In genomic region chr11:110196561-110197306, GRCm38 (mm10) we compare ENCODE assay signal across 23 mouse cellular contexts. TPM values are rescaled to one million over a fixed set of nuclear protein-coding genes. Genes with fewer than 3 reads are reported as not detected.
A peak's percentile ranks its signal among the peaks of the same experiment; 100 is the strongest.
DNase-seq lines count a peak whose midpoint lies in the region; ATAC-seq and TF ChIP-seq lines count a peak whose summit lies in the region.
"Had no signal": no experiment of that assay in that cellular context is flagged by ENCODE, and none has a peak within 500 bp of the region (broad histone marks: within the 10 kb centered on the region; RNA-seq: fewer than 3 reads in every experiment).

No protein-coding gene starts in this region.

- peak; percentile 80 for ATAC-seq in lung, embryonic 14.5 days (ENCODE audit: insufficient read depth)
- peak; percentile 90; the same call in 1 of the 2 replicates for ATAC-seq in lung, embryonic 15.5 days (ENCODE audit: borderline replicate concordance, extremely low read depth, low FRiP score, low TSS enrichment)
- peak; percentile 90 for ATAC-seq in lung, embryonic 16.5 days (ENCODE audit: low read depth)
- no peak for ATAC-seq in lung, postnatal 0 days
- ATAC-seq: activated CD4-positive, CD25-positive, alpha-beta regulatory T cell, adult 4 months; CD4-positive, CD25-positive, alpha-beta regulatory T cell, adult 4 months; Patski had no signal

- TF ChIP-seq POLR2A in lung, adult 2 months (IDR thresholded peaks at IDR 0.05; ENCODE audit: borderline replicate concordance, extremely low read depth, low read depth, low read length): no peak

- no peak for TF ChIP-seq CTCF in lung, embryonic 14.5 days (IDR thresholded peaks at IDR 0.05; ENCODE audit: low read depth)
- TF ChIP-seq CTCF in lung, postnatal 0 days (IDR thresholded peaks at IDR 0.05): no peak
- no peak for TF ChIP-seq CTCF in lung, adult 2 months (IDR thresholded peaks at IDR 0.05; ENCODE audit: insufficient read depth, low read length)

- DNase-seq in lung, embryonic 14.5 days: peak; percentile 80
- DNase-seq in lung, postnatal 14 days: no peak
- no peak for DNase-seq in lung, postnatal 10 days
- no peak for DNase-seq in lung, adult 18-20 months
- peak; percentile 48 for DNase-seq in lung, postnatal 0 days (ENCODE audit: low spot score)
- no peak for DNase-seq in lung, adult 2 months
- DNase-seq: adrenal gland, adult 2 months; adrenal gland, adult 8-10 months; adrenal gland, postnatal 10 days; adrenal gland, postnatal 14 days; adrenal gland, postnatal 25 days; adrenal gland, postnatal 36 days; B cell, adult 2 months; cerebellum, adult 11 months; cerebellum, adult 11-12 months had no signal

- H3K9me3 ChIP-seq in lung, embryonic 14.5 days (ENCODE audit: low read depth, low read length): no peaks in the 10 kb centered on the region
- no peaks in the 10 kb centered on the region for H3K9me3 ChIP-seq in lung, embryonic 15.5 days
- no peaks in the 10 kb centered on the region; the same call in 1 of the 2 replicates for H3K9me3 ChIP-seq in lung, embryonic 16.5 days (ENCODE audit: control insufficient read depth, low read length)
- H3K9me3 ChIP-seq in lung, postnatal 0 days (ENCODE audit: low read length): no peaks in the 10 kb centered on the region

- H3K4me1 ChIP-seq in lung, embryonic 14.5 days (ENCODE audit: insufficient read depth): no peaks in the 10 kb centered on the region
- 0 out of 2 replicates have a peak, but pooled peaks cover 4% of the 10 kb centered on the region for H3K4me1 ChIP-seq in lung, embryonic 15.5 days
- H3K4me1 ChIP-seq in lung, embryonic 16.5 days (replicated peaks; ENCODE audit: control insufficient read depth, insufficient read depth, low read length): peaks cover 3% of the 10 kb centered on the region; the same call in 1 of the 2 replicates
- H3K4me1 ChIP-seq in lung, postnatal 0 days (ENCODE audit: insufficient read depth, low read depth, low read length): no peaks in the 10 kb centered on the region
- no peaks in the 10 kb centered on the region for H3K4me1 ChIP-seq in lung, adult 2 months (ENCODE audit: control insufficient read depth, insufficient read depth, low read length)

- no peak for TF ChIP-seq EP300 in lung, postnatal 0 days (IDR thresholded peaks at IDR 0.05)

- H3K27ac ChIP-seq in lung, embryonic 14.5 days (ENCODE audit: low read depth): 0 out of 2 replicates have a peak overlapping the region, but pooled peaks have one; percentile 4
- H3K27ac ChIP-seq in lung, embryonic 15.5 days: peak overlapping the region; percentile 41
- H3K27ac ChIP-seq in lung, embryonic 16.5 days (ENCODE audit: low read length): peak overlapping the region; percentile 55
- no peak overlapping the region for H3K27ac ChIP-seq in lung, postnatal 0 days (ENCODE audit: low read length)

- H3K4me2 ChIP-seq in lung, embryonic 14.5 days: no peak overlapping the region
- no peak overlapping the region for H3K4me2 ChIP-seq in lung, embryonic 15.5 days
- no peak overlapping the region for H3K4me2 ChIP-seq in lung, embryonic 16.5 days (ENCODE audit: low read depth, low read length)
- no peak overlapping the region for H3K4me2 ChIP-seq in lung, postnatal 0 days (replicated peaks; ENCODE audit: low read depth, low read length)

- H3K9ac ChIP-seq in lung, embryonic 14.5 days: no peak overlapping the region
- H3K9ac ChIP-seq in lung, embryonic 15.5 days: no peak overlapping the region
- no peak overlapping the region for H3K9ac ChIP-seq in lung, embryonic 16.5 days (ENCODE audit: low read length)
- H3K9ac ChIP-seq in lung, postnatal 0 days (replicated peaks; ENCODE audit: low read depth): no peak overlapping the region

- 56% methylated on average over 8 of the region's 8 CpGs for WGBS in lung, embryonic 14.5 days
- 49% methylated on average over 8 of the region's 8 CpGs for WGBS in lung, embryonic 15.5 days
- 48% methylated on average over 8 of the region's 8 CpGs for WGBS in lung, embryonic 16.5 days
- 50% methylated on average over 8 of the region's 8 CpGs for WGBS in lung, postnatal 0 days
- 67% methylated on average over 8 of the region's 8 CpGs for WGBS in lung, adult 2 months

- H3K4me3 ChIP-seq in lung, embryonic 14.5 days (ENCODE audit: low read depth, low read length): no peak overlapping the region
- H3K4me3 ChIP-seq in lung, embryonic 15.5 days: no peak overlapping the region
- no peak overlapping the region for H3K4me3 ChIP-seq in lung, embryonic 16.5 days (ENCODE audit: low read length)
- H3K4me3 ChIP-seq in lung, postnatal 0 days (ENCODE audit: low read depth, low read length): no peak overlapping the region
- no peak overlapping the region for H3K4me3 ChIP-seq in lung, adult 2 months (replicated peaks; ENCODE audit: extremely low read depth, low read depth, low read length)

- no peaks in the 10 kb centered on the region for H3K36me3 ChIP-seq in lung, embryonic 14.5 days (ENCODE audit: insufficient read depth)
- no peaks in the 10 kb centered on the region for H3K36me3 ChIP-seq in lung, embryonic 15.5 days
- no peaks in the 10 kb centered on the region for H3K36me3 ChIP-seq in lung, embryonic 16.5 days (ENCODE audit: control insufficient read depth, insufficient read depth, low read length)
- H3K36me3 ChIP-seq in lung, postnatal 0 days (ENCODE audit: insufficient read depth, low read length): no peaks in the 10 kb centered on the region
- H3K36me3 ChIP-seq: G1E had no signal

- no peaks in the 10 kb centered on the region for H3K27me3 ChIP-seq in lung, embryonic 14.5 days (ENCODE audit: insufficient read depth, low read length)
- H3K27me3 ChIP-seq in lung, embryonic 15.5 days: no peaks in the 10 kb centered on the region
- no peaks in the 10 kb centered on the region for H3K27me3 ChIP-seq in lung, embryonic 16.5 days (ENCODE audit: control insufficient read depth, insufficient read depth, low read depth, low read length)
- no peaks in the 10 kb centered on the region for H3K27me3 ChIP-seq in lung, postnatal 0 days (replicated peaks; ENCODE audit: insufficient read depth, low read length)
- H3K27me3 ChIP-seq: CH12.LX had no signal

RNA-seq across cellular contexts. Expression of gene Abca9, which starts 28.7 kb away (rescaled TPM):
- polyA plus RNA-seq in lung, embryonic 14.5 days (2014; fragmentation: Nextera tagmentation; extraction: Ambion mirVana): 6.3 and 6.8 TPM in 2 replicates
- 5.1 and 5.6 TPM in 2 replicates for polyA plus RNA-seq in lung, embryonic 15.5 days (2015; fragmentation: Nextera tagmentation; extraction: Ambion mirVana)
- polyA plus RNA-seq in lung, embryonic 16.5 days (2015; fragmentation: Nextera tagmentation; extraction: Ambion mirVana): 6.1 and 6.4 TPM in 2 replicates
- 0.93 and 1.3 TPM in 2 replicates for polyA plus RNA-seq in lung, postnatal 0 days (2015; fragmentation: Nextera tagmentation; extraction: Ambion mirVana)
- polyA plus RNA-seq in lung, adult 2 months (2012; rRNA removed): 1.3 and 2.2 TPM in 2 replicates
- polyA plus RNA-seq: activated CD4-positive, CD25-positive, alpha-beta regulatory T cell, adult 4 months; C2C12; CD4-positive, CD25-positive, alpha-beta regulatory T cell, adult 4 months; G1E had no signal

RNA-seq across cellular contexts. Expression of gene Abca6, which starts 54.8 kb away (rescaled TPM):
- polyA plus RNA-seq in lung, embryonic 14.5 days (2014; fragmentation: Nextera tagmentation; extraction: Ambion mirVana): 2.1 and 2.2 TPM in 2 replicates
- 1.6 and 1.7 TPM in 2 replicates for polyA plus RNA-seq in lung, embryonic 15.5 days (2015; fragmentation: Nextera tagmentation; extraction: Ambion mirVana)
- 1.6 and 2.0 TPM in 2 replicates for polyA plus RNA-seq in lung, embryonic 16.5 days (2015; fragmentation: Nextera tagmentation; extraction: Ambion mirVana)
- 1.6 and 2.3 TPM in 2 replicates for polyA plus RNA-seq in lung, postnatal 0 days (2015; fragmentation: Nextera tagmentation; extraction: Ambion mirVana)
- 0.52 and 1.1 TPM in 2 replicates for polyA plus RNA-seq in lung, adult 2 months (2012; rRNA removed)
- polyA plus RNA-seq: activated CD4-positive, CD25-positive, alpha-beta regulatory T cell, adult 4 months; C2C12; CD4-positive, CD25-positive, alpha-beta regulatory T cell, adult 4 months; G1E; Patski had no signal

Comparison
In these comparisons a context has a peak if more than half of its experiments do, and no peak if none do; other contexts are left out.
1. DNase-seq: peak in lung, embryonic 14.5 days (single experiment) and lung, postnatal 0 days (single experiment); none in lung, postnatal 14 days (single experiment), lung, postnatal 10 days (single experiment), lung, adult 18-20 months (0 of 2) and lung, adult 2 months (single experiment).